Mouse (Mus musculus) ovary, postnatal 36 days (tissue): ENCODE data around the gene Olfr1199.

Source experiments
- DNase-seq: peaks from one replicate; pipeline ENCODE4 v3.0.0; 2022; ENCODE audit warnings: low spot score, mixed read lengths

The Olfr1199 gene

GRCm38 (mm10) chr2:88760369-88760768 lies at the start of gene Olfr1199:
Olfr1199 (minus strand) TSS chr2:88760469.
- no peak for DNase-seq

GRCm38 (mm10) chr2:88792736-88793135 lies 32.5 kb upstream of the Olfr1199 start, which contains the start of gene Olfr1201:
Olfr1201 (plus strand) TSS chr2:88793036.
- no peak for DNase-seq

DNA sequence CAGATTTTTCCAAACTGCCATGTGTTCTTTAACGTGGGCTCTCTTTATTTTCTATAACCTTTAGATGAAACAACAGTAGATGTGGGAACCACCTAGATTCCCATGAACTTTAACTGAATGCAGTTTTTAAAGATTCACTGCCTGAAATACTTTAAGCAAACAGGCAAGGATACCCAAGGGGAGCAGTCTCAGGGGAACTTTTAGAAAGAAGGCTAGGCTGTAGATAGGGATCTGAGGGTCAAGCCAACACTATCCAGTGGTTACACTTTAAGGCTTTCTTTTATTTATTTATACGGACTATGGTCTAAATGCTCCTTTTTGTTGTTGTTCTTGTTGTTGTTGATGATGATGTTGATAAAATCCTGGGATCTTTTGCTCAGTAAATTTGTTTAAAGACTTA lies 10.1 kb upstream of the Olfr1199 start, which contains the start of gene Olfr1200:
Gene Olfr1200, minus strand, starts transcription at position 101 of the 400 bp plus-strand sequence.
- no peak for DNase-seq

DNA sequence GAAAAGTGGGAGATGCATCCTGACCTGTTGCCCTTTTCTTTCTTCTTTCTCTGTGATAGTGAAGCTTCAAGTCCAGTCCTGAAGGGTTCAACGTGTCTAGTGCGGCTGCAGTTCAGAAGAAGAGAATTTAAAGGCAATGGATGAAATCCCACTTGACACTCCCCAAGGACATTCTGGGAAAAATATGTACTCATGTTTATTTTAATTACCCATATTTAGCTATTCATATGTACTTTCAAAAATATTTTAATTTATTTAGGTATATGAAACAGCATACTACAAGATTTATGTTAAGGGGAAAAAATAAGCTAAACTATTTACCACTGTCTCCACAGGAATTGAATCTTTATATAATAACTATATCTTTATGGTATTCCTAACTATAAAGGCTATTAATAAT lies 9.0 kb downstream of the Olfr1199 start, which contains the start of gene Olfr1198:
Gene Olfr1198, minus strand, starts transcription at position 101 of the 400 bp plus-strand sequence.
- DNase-seq = no peak

DNA sequence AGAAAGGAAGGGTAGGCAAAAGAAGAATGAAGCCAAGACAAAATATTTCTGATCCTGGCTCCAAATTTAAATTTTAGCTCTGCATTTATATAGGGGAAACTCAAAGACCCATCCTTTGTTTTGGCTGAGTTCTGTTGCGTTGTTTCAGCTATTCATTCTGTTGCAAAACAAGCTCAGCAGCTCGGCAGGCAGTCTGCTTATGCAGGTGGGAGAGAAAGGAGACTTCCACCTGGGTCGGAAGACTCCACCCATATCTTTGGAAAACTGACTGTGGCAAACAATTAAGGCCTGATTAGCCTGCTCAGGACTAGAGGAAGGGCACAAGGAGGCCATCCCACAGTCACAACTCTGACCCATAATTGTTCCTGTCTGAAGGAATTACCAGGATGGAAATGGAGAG lies 16.9 kb downstream of the Olfr1199 start:
- no peak for DNase-seq

DNA sequence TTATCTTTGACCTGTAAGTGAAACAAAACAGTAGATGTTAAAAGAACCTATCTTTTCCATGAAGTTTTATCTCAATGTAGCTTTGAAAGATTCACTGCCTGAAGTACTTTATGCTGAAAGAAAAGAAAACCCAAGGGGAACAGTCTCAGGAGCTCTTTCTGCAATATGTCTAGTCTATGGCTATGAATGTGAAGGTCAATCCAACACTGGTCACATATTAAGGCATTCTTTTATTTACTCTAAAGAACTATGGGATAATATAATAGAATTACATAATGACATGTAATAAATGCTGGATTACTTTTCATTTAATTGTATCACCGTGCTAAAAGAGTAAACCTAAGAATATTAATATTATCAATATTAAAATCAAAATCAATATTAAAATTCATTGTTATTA lies 28.0 kb downstream of the Olfr1199 start, which contains the start of gene Olfr1197:
Gene Olfr1197, minus strand, starts transcription at position 101 of the 400 bp plus-strand sequence.
- DNase-seq = no peak

- DNase-seq = no peak
These were observed 55.8 kb downstream of the Olfr1199 start, which contains the start of gene Olfr1196 for GRCm38 (mm10) chr2:88704497-88704896. Olfr1196 (minus strand) TSS chr2:88704597.
